Mouse (Mus musculus) skeletal muscle tissue, postnatal 0 days (tissue): ENCODE data around the gene Gm21783. TPM values are rescaled to one million over a fixed set of nuclear protein-coding genes. Genes with fewer than 3 reads are reported as not detected.

Experiments
- polyA plus RNA-seq: library from polyadenylated mRNA; unstranded; fragments of >200 nt; fragmentation: Nextera tagmentation; extraction: Ambion mirVana; gene quantifications from 2 replicates; pipeline ENCODE4 v1.2.1, GENCODE M21; 2015

The Gm21783 gene
- not detected in 2 replicates for polyA plus RNA-seq

DNA sequence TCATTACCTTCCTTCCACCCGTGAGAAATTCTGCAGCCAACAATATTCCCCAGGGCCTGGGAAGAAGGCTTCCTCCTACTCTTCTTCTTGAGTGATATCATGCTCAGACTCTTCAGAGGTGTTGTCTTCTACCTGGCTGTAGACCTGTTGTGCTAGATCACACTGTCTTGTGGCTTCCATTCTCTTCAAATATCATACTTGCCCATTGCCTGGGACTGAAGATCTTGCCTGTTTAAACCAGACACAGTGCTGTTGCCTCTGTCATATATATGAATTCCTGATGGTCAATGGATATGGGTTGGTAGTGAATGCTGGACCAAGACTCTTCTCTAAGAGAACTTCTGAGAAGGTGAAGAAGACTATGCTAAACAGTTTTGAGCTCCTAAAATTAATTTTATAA is at the start of gene Gm21783:
Gene Gm21783, minus strand, starts transcription at position 101 of the 400 bp plus-strand sequence.

